Mouse (Mus musculus): ENCODE data around the gene Atg2a. TPM values are rescaled to one million over a fixed set of nuclear protein-coding genes. Genes with fewer than 3 reads are reported as not detected.

Atg2a gene
- total RNA-seq (2014; fragmentation: Nextera tagmentation) (18.3 and 30.9 TPM in 2 replicates), total RNA-seq (2017) (5.5 and 8.3 TPM in 2 replicates)

- ATAC-seq (replicated peaks; ENCODE audit: poor library complexity, severe bottlenecking): peak; percentile 85
Measured at GRCm38 (mm10) chr19:6241274-6242107, at the start of gene Atg2a. TSS of gene Atg2a (plus strand) at chr19:6241668.

GRCm38 (mm10) chr19:6204265-6204664, 37.2 kb upstream of the Atg2a start:
- ATAC-seq (replicated peaks; ENCODE audit: poor library complexity, severe bottlenecking): no peak

GRCm38 (mm10) chr19:6206716-6207115, 34.8 kb upstream of the Atg2a start:
- no peak for ATAC-seq (replicated peaks; ENCODE audit: poor library complexity, severe bottlenecking)

- ATAC-seq (replicated peaks; ENCODE audit: poor library complexity, severe bottlenecking): no peak
Measured at GRCm38 (mm10) chr19:6216046-6216705, 25.3 kb upstream of the Atg2a start.

- ATAC-seq (replicated peaks; ENCODE audit: poor library complexity, severe bottlenecking): no peak
Measured at GRCm38 (mm10) chr19:6218606-6219005, 22.9 kb upstream of the Atg2a start.

GRCm38 (mm10) chr19:6226135-6226534, 15.3 kb upstream of the Atg2a start, which contains the start of gene Gpha2:
TSS of gene Gpha2 (plus strand) at chr19:6226380.
- ATAC-seq (replicated peaks; ENCODE audit: poor library complexity, severe bottlenecking): 0 out of 2 replicates have a peak, but pooled peaks have one; percentile 7

- ATAC-seq (replicated peaks; ENCODE audit: poor library complexity, severe bottlenecking): no peak
Measured at GRCm38 (mm10) chr19:6226763-6227162, 14.7 kb upstream of the Atg2a start.

GRCm38 (mm10) chr19:6227864-6228263, 13.6 kb upstream of the Atg2a start:
- no peak for ATAC-seq (replicated peaks; ENCODE audit: poor library complexity, severe bottlenecking)

GRCm38 (mm10) chr19:6230411-6230810, 11.1 kb upstream of the Atg2a start:
- ATAC-seq (replicated peaks; ENCODE audit: poor library complexity, severe bottlenecking): no peak

- ATAC-seq (replicated peaks; ENCODE audit: poor library complexity, severe bottlenecking): no peak
Measured at GRCm38 (mm10) chr19:6231036-6231435, 10.4 kb upstream of the Atg2a start.

- no peak for ATAC-seq (replicated peaks; ENCODE audit: poor library complexity, severe bottlenecking)
Measured at GRCm38 (mm10) chr19:6233647-6234046, 7.8 kb upstream of the Atg2a start.

GRCm38 (mm10) chr19:6234337-6235083, 7.0 kb upstream of the Atg2a start:
- no peak for ATAC-seq (replicated peaks; ENCODE audit: poor library complexity, severe bottlenecking)

GRCm38 (mm10) chr19:6235084-6236052, 6.1 kb upstream of the Atg2a start, which contains the start of gene Ppp2r5b:
TSS of gene Ppp2r5b (minus strand) at chr19:6235872.
- peak; percentile 81 for ATAC-seq (replicated peaks; ENCODE audit: poor library complexity, severe bottlenecking)

- peak; percentile 92 for ATAC-seq (replicated peaks; ENCODE audit: poor library complexity, severe bottlenecking)
Measured at GRCm38 (mm10) chr19:6236053-6236441, 5.4 kb upstream of the Atg2a start.

GRCm38 (mm10) chr19:6236842-6237241, 4.6 kb upstream of the Atg2a start:
- no peak for ATAC-seq (replicated peaks; ENCODE audit: poor library complexity, severe bottlenecking)

- ATAC-seq (replicated peaks; ENCODE audit: poor library complexity, severe bottlenecking): no peak
Measured at GRCm38 (mm10) chr19:6238740-6239139, 2.7 kb upstream of the Atg2a start.

- ATAC-seq (replicated peaks; ENCODE audit: poor library complexity, severe bottlenecking): no peak
Measured at GRCm38 (mm10) chr19:6240136-6240535, 1.3 kb upstream of the Atg2a start.

- ATAC-seq (replicated peaks; ENCODE audit: poor library complexity, severe bottlenecking): no peak
Measured at GRCm38 (mm10) chr19:6240725-6241124, 743 bp upstream of the Atg2a start.

GRCm38 (mm10) chr19:6242281-6242680, 813 bp downstream of the Atg2a start:
- peak; percentile 80 for ATAC-seq (replicated peaks; ENCODE audit: poor library complexity, severe bottlenecking)

- no peak for ATAC-seq (replicated peaks; ENCODE audit: poor library complexity, severe bottlenecking)
Measured at GRCm38 (mm10) chr19:6243226-6243625, 1.8 kb downstream of the Atg2a start.
